Comparison of ENCODE assay signal across 8 mouse cellular contexts in genomic region chr16:96144748-96145109, GRCm38 (mm10). TPM values are rescaled to one million over a fixed set of nuclear protein-coding genes. Genes with fewer than 3 reads are reported as not detected.
DNase-seq lines count a peak whose midpoint lies in the region; ATAC-seq and TF ChIP-seq lines count a peak whose summit lies in the region.
"Not testable (repeated sequence)": the region's sequence is repeated elsewhere in the genome, so short reads cannot be mapped to it uniquely, and the experiment has no call there.

No protein-coding gene starts in this region.

- peaks cover 28% of the 10 kb centered on the region for H3K4me1 ChIP-seq in embryonic facial prominence, embryonic 13.5 days
- H3K4me1 ChIP-seq in forebrain, postnatal 0 days (ENCODE audit: insufficient read depth); midbrain, postnatal 0 days (ENCODE audit: insufficient read depth, low read length); testis, adult 2 months (ENCODE audit: control insufficient read depth, insufficient read depth, low read length): not testable (repeated sequence)
- peaks cover 17% of the 10 kb centered on the region for H3K4me1 ChIP-seq in hindbrain, embryonic 10.5 days (replicated peaks)
- H3K4me1 ChIP-seq in intestine, embryonic 15.5 days (replicated peaks): peaks cover 12% of the 10 kb centered on the region; the same call in 1 of the 2 replicates
- peaks cover 16% of the 10 kb centered on the region for H3K4me1 ChIP-seq in limb, embryonic 13.5 days
- peaks cover 11% of the 10 kb centered on the region for H3K4me1 ChIP-seq in lung, embryonic 15.5 days

- H3K9me3 ChIP-seq in embryonic facial prominence, embryonic 13.5 days; forebrain, postnatal 0 days (ENCODE audit: low read length); intestine, embryonic 15.5 days; limb, embryonic 13.5 days; lung, embryonic 15.5 days; midbrain, postnatal 0 days (ENCODE audit: low read length): not testable (repeated sequence)
- peaks cover 10% of the 10 kb centered on the region; the same call in 1 of the 2 replicates for H3K9me3 ChIP-seq in hindbrain, embryonic 10.5 days

- H3K9ac ChIP-seq in embryonic facial prominence, embryonic 13.5 days; forebrain, postnatal 0 days; intestine, embryonic 15.5 days; limb, embryonic 13.5 days; lung, embryonic 15.5 days; midbrain, postnatal 0 days (replicated peaks; ENCODE audit: low read length, poor library complexity, severe bottlenecking): not testable (repeated sequence)

- not testable (repeated sequence) for TF ChIP-seq POLR2A in testis, adult 2 months (IDR thresholded peaks at IDR 0.05; ENCODE audit: control insufficient read depth, low read depth, low read length)

- not testable (repeated sequence) for H3K27ac ChIP-seq in embryonic facial prominence, embryonic 13.5 days; forebrain, postnatal 0 days (ENCODE audit: low read depth, low read length); hindbrain, embryonic 10.5 days; intestine, embryonic 15.5 days; limb, embryonic 13.5 days; lung, embryonic 15.5 days; midbrain, postnatal 0 days (ENCODE audit: low read depth, low read length); testis, adult 2 months (ENCODE audit: control insufficient read depth, insufficient read depth, low read depth, low read length)

- H3K36me3 ChIP-seq in embryonic facial prominence, embryonic 13.5 days; forebrain, postnatal 0 days (ENCODE audit: insufficient read depth); hindbrain, embryonic 10.5 days; intestine, embryonic 15.5 days; limb, embryonic 13.5 days; lung, embryonic 15.5 days; midbrain, postnatal 0 days (ENCODE audit: insufficient read depth, low read length); testis, adult 2 months (ENCODE audit: control insufficient read depth, insufficient read depth, low read length): not testable (repeated sequence)

- ATAC-seq in embryonic facial prominence, embryonic 13.5 days (ENCODE audit: insufficient number of reproducible peaks, insufficient read depth, low FRiP score, low TSS enrichment, low read depth): not testable (repeated sequence)
- peak; percentile 47 for ATAC-seq in forebrain, postnatal 0 days
- ATAC-seq in intestine, embryonic 15.5 days: peak; percentile 39
- peak; percentile 50; the same call in 1 of the 2 replicates for ATAC-seq in limb, embryonic 13.5 days (ENCODE audit: low FRiP score, low read depth)
- peak; percentile 12; the same call in 1 of the 2 replicates for ATAC-seq in lung, embryonic 15.5 days (ENCODE audit: borderline replicate concordance, extremely low read depth, low FRiP score, low TSS enrichment)
- peak; percentile 50 for ATAC-seq in midbrain, postnatal 0 days (ENCODE audit: low FRiP score)

- H3K4me3 ChIP-seq in embryonic facial prominence, embryonic 13.5 days: peak overlapping the region; percentile 85
- H3K4me3 ChIP-seq in forebrain, postnatal 0 days (ENCODE audit: low read depth, low read length): peak overlapping the region; percentile 64
- H3K4me3 ChIP-seq in hindbrain, embryonic 10.5 days: peak overlapping the region; percentile 82
- H3K4me3 ChIP-seq in intestine, embryonic 15.5 days (replicated peaks): not testable (repeated sequence)
- H3K4me3 ChIP-seq in limb, embryonic 13.5 days: peak overlapping the region; percentile 85
- H3K4me3 ChIP-seq in lung, embryonic 15.5 days: peak overlapping the region; percentile 64
- peak overlapping the region; percentile 65; the same call in 1 of the 2 replicates for H3K4me3 ChIP-seq in midbrain, postnatal 0 days (ENCODE audit: low read depth, low read length)
- H3K4me3 ChIP-seq in testis, adult 2 months (ENCODE audit: control insufficient read depth, low read depth, low read length): peak overlapping the region; percentile 94

- not testable (repeated sequence) for TF ChIP-seq CTCF in forebrain, postnatal 0 days (IDR thresholded peaks at IDR 0.05; ENCODE audit: low read depth); midbrain, postnatal 0 days (IDR thresholded peaks at IDR 0.05); testis, adult 2 months (IDR thresholded peaks at IDR 0.05; ENCODE audit: control insufficient read depth, insufficient read depth, insufficient replicate concordance, low read depth, low read length)

- not testable (repeated sequence) for H3K27me3 ChIP-seq in embryonic facial prominence, embryonic 13.5 days; forebrain, postnatal 0 days (ENCODE audit: insufficient read depth, low read length); hindbrain, embryonic 10.5 days (ENCODE audit: insufficient read depth, poor library complexity, severe bottlenecking); intestine, embryonic 15.5 days (replicated peaks); limb, embryonic 13.5 days; lung, embryonic 15.5 days; midbrain, postnatal 0 days (ENCODE audit: insufficient read depth, low read length); testis, adult 2 months (ENCODE audit: control insufficient read depth, insufficient read depth, low read length)

- 25% methylated on average over 6 of the region's 6 CpGs for WGBS in embryonic facial prominence, embryonic 13.5 days
- WGBS in forebrain, postnatal 0 days: 22% methylated on average over 6 of the region's 6 CpGs
- 31% methylated on average over 6 of the region's 6 CpGs for WGBS in hindbrain, embryonic 10.5 days
- 24% methylated on average over 6 of the region's 6 CpGs for WGBS in intestine, embryonic 15.5 days
- WGBS in limb, embryonic 13.5 days: 27% methylated on average over 6 of the region's 6 CpGs
- 21% methylated on average over 6 of the region's 6 CpGs for WGBS in lung, embryonic 15.5 days
- WGBS in midbrain, postnatal 0 days: 24% methylated on average over 6 of the region's 6 CpGs

- DNase-seq in forebrain, postnatal 0 days; hindbrain, embryonic 10.5 days (ENCODE audit: low spot score); midbrain, postnatal 0 days (ENCODE audit: low spot score): not testable (repeated sequence)

- peak overlapping the region; percentile 80 for H3K4me2 ChIP-seq in embryonic facial prominence, embryonic 13.5 days
- peak overlapping the region; percentile 1; the same call in 1 of the 2 replicates for H3K4me2 ChIP-seq in forebrain, postnatal 0 days (ENCODE audit: low read depth)
- H3K4me2 ChIP-seq in intestine, embryonic 15.5 days (replicated peaks); limb, embryonic 13.5 days (replicated peaks): not testable (repeated sequence)
- H3K4me2 ChIP-seq in lung, embryonic 15.5 days: peak overlapping the region; percentile 30; the same call in 1 of the 2 replicates
- H3K4me2 ChIP-seq in midbrain, postnatal 0 days (ENCODE audit: low read depth, low read length, poor library complexity, severe bottlenecking): 0 out of 2 replicates have a peak overlapping the region, but pooled peaks have one; percentile 76

RNA-seq across cellular contexts. Expression of gene Wrb, which starts 0.5 kb away (rescaled TPM):
- polyA plus RNA-seq in embryonic facial prominence, embryonic 13.5 days (2015; fragmentation: Nextera tagmentation; extraction: Ambion mirVana): 59.9 and 61.4 TPM in 2 replicates
- total RNA-seq in forebrain, postnatal 0 days (2014; rRNA removed): 178 and 180 TPM in 2 replicates
- polyA plus RNA-seq in forebrain, postnatal 0 days (2015; fragmentation: Nextera tagmentation; extraction: Ambion mirVana): 157 and 193 TPM in 2 replicates
- polyA plus RNA-seq in hindbrain, embryonic 10.5 days (2016; fragmentation: Nextera tagmentation; extraction: Ambion mirVana): 115 and 117 TPM in 2 replicates
- 56.4 and 61.6 TPM in 2 replicates for polyA plus RNA-seq in intestine, embryonic 15.5 days (2015; fragmentation: Nextera tagmentation; extraction: Ambion mirVana)
- polyA plus RNA-seq in limb, embryonic 13.5 days (2015; fragmentation: Nextera tagmentation; extraction: Ambion mirVana): 64.3 and 65.8 TPM in 2 replicates
- polyA plus RNA-seq in lung, embryonic 15.5 days (2015; fragmentation: Nextera tagmentation; extraction: Ambion mirVana): 49.0 and 49.5 TPM in 2 replicates
- total RNA-seq in midbrain, postnatal 0 days (2014; rRNA removed): 190 and 218 TPM in 2 replicates
- polyA plus RNA-seq in midbrain, postnatal 0 days (2015; fragmentation: Nextera tagmentation; extraction: Ambion mirVana): 212 and 228 TPM in 2 replicates
- 34.6 and 37.3 TPM in 2 replicates for polyA plus RNA-seq in testis, adult 2 months (2012; rRNA removed)

RNA-seq across cellular contexts. Expression of gene Hmgn1, which starts 17.2 kb away (rescaled TPM):
- 752 and 768 TPM in 2 replicates for polyA plus RNA-seq in embryonic facial prominence, embryonic 13.5 days (2015; fragmentation: Nextera tagmentation; extraction: Ambion mirVana)
- 141 and 166 TPM in 2 replicates for total RNA-seq in forebrain, postnatal 0 days (2014; rRNA removed)
- 241 and 247 TPM in 2 replicates for polyA plus RNA-seq in forebrain, postnatal 0 days (2015; fragmentation: Nextera tagmentation; extraction: Ambion mirVana)
- 705 and 803 TPM in 2 replicates for polyA plus RNA-seq in hindbrain, embryonic 10.5 days (2016; fragmentation: Nextera tagmentation; extraction: Ambion mirVana)
- 489 and 623 TPM in 2 replicates for polyA plus RNA-seq in intestine, embryonic 15.5 days (2015; fragmentation: Nextera tagmentation; extraction: Ambion mirVana)
- 756 and 813 TPM in 2 replicates for polyA plus RNA-seq in limb, embryonic 13.5 days (2015; fragmentation: Nextera tagmentation; extraction: Ambion mirVana)
- polyA plus RNA-seq in lung, embryonic 15.5 days (2015; fragmentation: Nextera tagmentation; extraction: Ambion mirVana): 613 and 648 TPM in 2 replicates
- total RNA-seq in midbrain, postnatal 0 days (2014; rRNA removed): 106 and 119 TPM in 2 replicates
- polyA plus RNA-seq in midbrain, postnatal 0 days (2015; fragmentation: Nextera tagmentation; extraction: Ambion mirVana): 184 and 202 TPM in 2 replicates
- polyA plus RNA-seq in testis, adult 2 months (2012; rRNA removed): 16.3 and 17.3 TPM in 2 replicates

RNA-seq across cellular contexts. Expression of gene Lca5l, which starts 47.3 kb away (rescaled TPM):
- polyA plus RNA-seq in embryonic facial prominence, embryonic 13.5 days (2015; fragmentation: Nextera tagmentation; extraction: Ambion mirVana): 1.7 and 2.0 TPM in 2 replicates
- total RNA-seq in forebrain, postnatal 0 days (2014; rRNA removed): 2.8 and 3.9 TPM in 2 replicates
- 1.4 and 2.1 TPM in 2 replicates for polyA plus RNA-seq in forebrain, postnatal 0 days (2015; fragmentation: Nextera tagmentation; extraction: Ambion mirVana)
- 0.95 and 1.1 TPM in 2 replicates for polyA plus RNA-seq in hindbrain, embryonic 10.5 days (2016; fragmentation: Nextera tagmentation; extraction: Ambion mirVana)
- 0.68 and 0.82 TPM in 2 replicates for polyA plus RNA-seq in intestine, embryonic 15.5 days (2015; fragmentation: Nextera tagmentation; extraction: Ambion mirVana)
- polyA plus RNA-seq in limb, embryonic 13.5 days (2015; fragmentation: Nextera tagmentation; extraction: Ambion mirVana): 1.7 and 1.9 TPM in 2 replicates
- polyA plus RNA-seq in lung, embryonic 15.5 days (2015; fragmentation: Nextera tagmentation; extraction: Ambion mirVana): 0.96 and 1.2 TPM in 2 replicates
- total RNA-seq in midbrain, postnatal 0 days (2014; rRNA removed): 2.7 and 3.0 TPM in 2 replicates
- 2.3 and 2.4 TPM in 2 replicates for polyA plus RNA-seq in midbrain, postnatal 0 days (2015; fragmentation: Nextera tagmentation; extraction: Ambion mirVana)
- polyA plus RNA-seq in testis, adult 2 months (2012; rRNA removed): 40.3 and 41.7 TPM in 2 replicates

RNA-seq across cellular contexts. Expression of gene Sh3bgr, which starts 55.5 kb away (rescaled TPM):
- 1.4 and 1.9 TPM in 2 replicates for polyA plus RNA-seq in embryonic facial prominence, embryonic 13.5 days (2015; fragmentation: Nextera tagmentation; extraction: Ambion mirVana)
- 0.69 and 0.86 TPM in 2 replicates for total RNA-seq in forebrain, postnatal 0 days (2014; rRNA removed)
- 3.1 and 3.2 TPM in 2 replicates for polyA plus RNA-seq in forebrain, postnatal 0 days (2015; fragmentation: Nextera tagmentation; extraction: Ambion mirVana)
- 3.3 and 3.6 TPM in 2 replicates for polyA plus RNA-seq in hindbrain, embryonic 10.5 days (2016; fragmentation: Nextera tagmentation; extraction: Ambion mirVana)
- 28.2 and 29.9 TPM in 2 replicates for polyA plus RNA-seq in intestine, embryonic 15.5 days (2015; fragmentation: Nextera tagmentation; extraction: Ambion mirVana)
- 6.4 and 9.1 TPM in 2 replicates for polyA plus RNA-seq in limb, embryonic 13.5 days (2015; fragmentation: Nextera tagmentation; extraction: Ambion mirVana)
- 12.3 and 16.1 TPM in 2 replicates for polyA plus RNA-seq in lung, embryonic 15.5 days (2015; fragmentation: Nextera tagmentation; extraction: Ambion mirVana)
- 2.2 and 2.4 TPM in 2 replicates for total RNA-seq in midbrain, postnatal 0 days (2014; rRNA removed)
- polyA plus RNA-seq in midbrain, postnatal 0 days (2015; fragmentation: Nextera tagmentation; extraction: Ambion mirVana): 5.4 and 6.8 TPM in 2 replicates
- 1.8 and 3.4 TPM in 2 replicates for polyA plus RNA-seq in testis, adult 2 months (2012; rRNA removed)

Comparison
In these comparisons a context has a peak if more than half of its experiments do, and no peak if none do; other contexts are left out.
1. RNA of gene Hmgn1, which starts 17.2 kb away (polyA plus RNA-seq): 756 to 813 TPM in limb, embryonic 13.5 days, 752 to 768 TPM in embryonic facial prominence, embryonic 13.5 days, 705 to 803 TPM in hindbrain, embryonic 10.5 days, 489 to 623 TPM in intestine, embryonic 15.5 days, 613 to 648 TPM in lung, embryonic 15.5 days, 241 to 247 TPM in forebrain, postnatal 0 days and 184 to 202 TPM in midbrain, postnatal 0 days; 16.3 to 17.3 TPM in testis, adult 2 months; every median in the first group is over 10 times any median in the second.
2. RNA of gene Lca5l, which starts 47.3 kb away (polyA plus RNA-seq): 40.3 to 41.7 TPM in testis, adult 2 months; 2.3 to 2.4 TPM in midbrain, postnatal 0 days, 1.4 to 2.1 TPM in forebrain, postnatal 0 days, 1.7 to 2.0 TPM in embryonic facial prominence, embryonic 13.5 days, 1.7 to 1.9 TPM in limb, embryonic 13.5 days, 0.95 to 1.1 TPM in hindbrain, embryonic 10.5 days, 0.96 to 1.2 TPM in lung, embryonic 15.5 days and 0.68 to 0.82 TPM in intestine, embryonic 15.5 days; every median in the first group is over 10 times any median in the second.